Mouse (Mus musculus): ENCODE measurements around the gene Atxn10. TPM values are rescaled to one million over a fixed set of nuclear protein-coding genes. Genes with fewer than 3 reads are reported as not detected.
A peak's percentile ranks its signal among the peaks of the same experiment; 100 is the strongest.

The Atxn10 gene
- polyA plus RNA-seq, 1 experiment: 66.8 TPM

DNA sequence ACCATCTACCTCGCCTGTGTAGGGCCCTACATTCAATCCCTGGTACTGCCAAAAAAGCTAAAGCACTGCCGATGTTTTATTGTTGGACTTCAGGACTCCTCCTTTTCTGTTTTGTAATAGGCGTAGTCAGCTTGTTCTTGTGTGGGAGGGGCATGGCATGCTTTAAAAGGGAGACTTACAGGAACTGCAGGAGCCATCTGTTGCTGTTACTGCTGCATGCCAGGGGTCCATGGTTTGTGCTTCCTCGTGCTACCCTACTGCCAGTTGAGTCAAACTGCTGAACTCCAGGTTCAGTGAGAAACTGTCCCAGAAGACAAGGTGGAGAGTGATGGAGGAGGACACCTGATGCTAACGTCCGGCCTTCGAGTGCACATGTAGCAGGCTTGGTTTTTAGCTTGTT is 65.9 kb downstream of the Atxn10 start:
- WGBS: 75% methylated on average over 7 of the region's 7 CpGs
- Histone ChIP-seq H3K4me3 (replicated peaks; ENCODE audit: control insufficient read depth, low read depth, low read length) (no peak overlapping the region), H3K27ac (ENCODE audit: control insufficient read depth, insufficient read depth, low read depth, low read length, poor library complexity) (no peak overlapping the region), H3K4me1 (ENCODE audit: control insufficient read depth, insufficient read depth, low read length) (no peaks in the 10 kb centered on the region; the same call in 1 of the 2 replicates)
- TF ChIP-seq CTCF (IDR thresholded peaks at IDR 0.05; ENCODE audit: control insufficient read depth, insufficient read depth, low read length) (no peak), POLR2A (IDR thresholded peaks at IDR 0.05; ENCODE audit: borderline replicate concordance, control insufficient read depth, low read depth, low read length) (no peak)

DNA sequence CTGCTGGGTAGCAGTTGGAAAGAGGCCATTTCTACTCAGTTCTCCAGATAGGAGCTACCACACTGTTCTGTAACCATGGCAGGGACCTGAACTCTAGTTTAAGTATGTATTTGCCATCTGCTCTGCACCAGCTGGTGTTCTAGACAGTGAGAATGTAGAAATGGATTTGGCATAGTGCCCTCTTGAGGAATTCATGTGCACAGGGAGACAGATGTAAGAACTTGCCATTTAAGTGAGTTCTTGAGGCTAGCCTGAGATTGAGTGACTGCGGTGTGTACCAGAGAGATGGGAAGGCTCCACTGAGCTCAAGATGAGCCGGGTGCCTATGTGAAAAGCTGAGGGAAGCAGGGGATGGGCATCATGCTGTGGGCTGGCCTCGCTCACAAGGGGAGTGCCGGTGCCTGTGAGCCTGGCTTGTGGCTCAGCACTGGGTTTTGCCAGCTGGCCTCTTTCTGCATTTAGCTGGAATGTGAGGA is 67.2 kb downstream of the Atxn10 start:
- WGBS: 85% methylated on average over 4 of the region's 4 CpGs
- TF ChIP-seq POLR2A (IDR thresholded peaks at IDR 0.05; ENCODE audit: borderline replicate concordance, control insufficient read depth, low read depth, low read length): no peak
- TF ChIP-seq CTCF (IDR thresholded peaks at IDR 0.05; ENCODE audit: control insufficient read depth, insufficient read depth, low read length): no peak

DNA sequence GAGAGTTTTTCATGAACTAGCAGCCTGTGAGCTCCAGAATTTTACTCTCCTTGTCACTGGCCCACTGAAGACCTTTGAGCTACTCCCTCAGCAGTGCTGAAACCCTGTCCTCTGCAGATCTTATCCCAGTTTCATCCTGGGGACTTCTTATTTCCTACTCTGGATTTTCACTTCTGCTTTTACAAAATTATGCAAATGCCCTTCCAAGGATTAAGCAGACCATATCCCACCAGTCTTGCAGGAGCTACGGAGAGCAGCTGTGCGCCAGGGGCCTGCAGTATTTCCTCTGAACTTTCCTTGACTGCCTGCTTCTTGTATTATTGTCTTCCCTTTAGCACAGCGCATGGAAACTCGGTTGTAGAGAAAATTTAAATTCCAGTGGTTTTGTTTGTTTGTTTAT is 68.7 kb downstream of the Atxn10 start:
- Histone ChIP-seq H3K4me1 (ENCODE audit: control insufficient read depth, insufficient read depth, low read length) (peaks cover 3% of the 10 kb centered on the region; the same call in 1 of the 2 replicates), H3K27ac (ENCODE audit: control insufficient read depth, insufficient read depth, low read depth, low read length, poor library complexity) (no peak overlapping the region)
- 61% methylated on average over 4 of the region's 4 CpGs for WGBS

More for the DNA sequence above, 67.2 kb downstream of the Atxn10 start:
- Histone ChIP-seq H3K4me3 (replicated peaks; ENCODE audit: control insufficient read depth, low read depth, low read length) (no peak overlapping the region), H3K27ac (ENCODE audit: control insufficient read depth, insufficient read depth, low read depth, low read length, poor library complexity) (no peak overlapping the region), H3K4me1 (ENCODE audit: control insufficient read depth, insufficient read depth, low read length) (no peaks in the 10 kb centered on the region; the same call in 1 of the 2 replicates)

GRCm38 (mm10) chr15:85405567-85405966 is 69.5 kb downstream of the Atxn10 start:
- Histone ChIP-seq H3K4me1 (ENCODE audit: control insufficient read depth, insufficient read depth, low read length) (peaks cover 3% of the 10 kb centered on the region; the same call in 1 of the 2 replicates), H3K27ac (ENCODE audit: control insufficient read depth, insufficient read depth, low read depth, low read length, poor library complexity) (no peak overlapping the region), H3K4me3 (replicated peaks; ENCODE audit: control insufficient read depth, low read depth, low read length) (no peak overlapping the region)
- TF ChIP-seq POLR2A (IDR thresholded peaks at IDR 0.05; ENCODE audit: borderline replicate concordance, control insufficient read depth, low read depth, low read length) (no peak), CTCF (IDR thresholded peaks at IDR 0.05; ENCODE audit: control insufficient read depth, insufficient read depth, low read length) (no peak)
- WGBS: 73% methylated on average over 3 of the region's 3 CpGs

More for the DNA sequence above, 68.7 kb downstream of the Atxn10 start:
- TF ChIP-seq POLR2A (IDR thresholded peaks at IDR 0.05; ENCODE audit: borderline replicate concordance, control insufficient read depth, low read depth, low read length): no peak
- no peak for TF ChIP-seq CTCF (IDR thresholded peaks at IDR 0.05; ENCODE audit: control insufficient read depth, insufficient read depth, low read length)
- H3K4me3 ChIP-seq (replicated peaks; ENCODE audit: control insufficient read depth, low read depth, low read length): no peak overlapping the region

DNA sequence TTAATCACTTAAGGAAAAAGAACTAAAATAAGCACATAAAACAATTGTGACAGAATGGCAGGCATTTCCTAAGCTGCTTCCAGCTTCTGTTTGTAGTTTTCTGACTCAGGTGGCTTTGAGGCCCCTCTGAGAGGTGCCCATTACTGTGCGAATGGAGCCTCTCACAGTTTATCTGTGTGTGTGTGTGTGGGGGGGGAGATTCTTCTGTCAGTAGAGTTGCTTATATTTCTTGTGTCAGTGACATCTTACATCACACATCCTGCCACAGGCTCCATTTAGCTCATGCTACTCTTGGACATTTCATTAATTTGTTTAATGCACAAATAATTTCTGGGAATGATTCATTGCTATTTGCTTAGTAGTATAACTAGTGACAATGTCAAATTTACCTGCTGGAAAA is 70.8 kb downstream of the Atxn10 start:
- H3K27ac ChIP-seq (ENCODE audit: control insufficient read depth, insufficient read depth, low read depth, low read length, poor library complexity): no peak overlapping the region
- TF ChIP-seq POLR2A (IDR thresholded peaks at IDR 0.05; ENCODE audit: borderline replicate concordance, control insufficient read depth, low read depth, low read length): no peak
- TF ChIP-seq CTCF (IDR thresholded peaks at IDR 0.05; ENCODE audit: control insufficient read depth, insufficient read depth, low read length): no peak
- H3K4me3 ChIP-seq (replicated peaks; ENCODE audit: control insufficient read depth, low read depth, low read length): no peak overlapping the region
- peaks cover 3% of the 10 kb centered on the region; the same call in 1 of the 2 replicates for H3K4me1 ChIP-seq (ENCODE audit: control insufficient read depth, insufficient read depth, low read length)
- 59% methylated on average over 1 of the region's 1 CpGs for WGBS

DNA sequence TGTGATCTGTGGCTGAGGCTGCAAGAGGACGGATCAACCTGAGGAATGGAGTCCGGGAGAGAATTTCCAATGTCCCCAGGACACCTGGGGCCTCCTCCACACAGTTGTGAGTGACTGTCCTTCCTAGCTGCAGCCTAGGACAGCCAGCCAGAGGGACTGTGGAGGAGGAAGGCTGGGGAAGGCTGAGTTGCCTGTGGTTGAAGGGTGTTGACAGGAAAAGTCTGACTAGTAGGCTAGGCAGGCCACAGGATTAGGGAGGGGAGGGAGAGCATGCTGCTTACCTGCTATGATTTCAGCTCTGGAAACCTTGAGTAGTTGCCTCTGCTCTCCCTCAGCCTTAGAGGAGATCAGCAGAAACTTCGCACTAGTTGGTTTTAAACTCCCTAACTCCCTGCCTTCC is 71.3 kb downstream of the Atxn10 start:
- no peak overlapping the region for H3K4me3 ChIP-seq (replicated peaks; ENCODE audit: control insufficient read depth, low read depth, low read length)
- H3K27ac ChIP-seq (ENCODE audit: control insufficient read depth, insufficient read depth, low read depth, low read length, poor library complexity): no peak overlapping the region
- H3K4me1 ChIP-seq (ENCODE audit: control insufficient read depth, insufficient read depth, low read length): peaks cover 3% of the 10 kb centered on the region; the same call in 1 of the 2 replicates
- WGBS: 75% methylated on average over 3 of the region's 3 CpGs
- no peak for TF ChIP-seq CTCF (IDR thresholded peaks at IDR 0.05; ENCODE audit: control insufficient read depth, insufficient read depth, low read length)
- TF ChIP-seq POLR2A (IDR thresholded peaks at IDR 0.05; ENCODE audit: borderline replicate concordance, control insufficient read depth, low read depth, low read length): no peak

DNA sequence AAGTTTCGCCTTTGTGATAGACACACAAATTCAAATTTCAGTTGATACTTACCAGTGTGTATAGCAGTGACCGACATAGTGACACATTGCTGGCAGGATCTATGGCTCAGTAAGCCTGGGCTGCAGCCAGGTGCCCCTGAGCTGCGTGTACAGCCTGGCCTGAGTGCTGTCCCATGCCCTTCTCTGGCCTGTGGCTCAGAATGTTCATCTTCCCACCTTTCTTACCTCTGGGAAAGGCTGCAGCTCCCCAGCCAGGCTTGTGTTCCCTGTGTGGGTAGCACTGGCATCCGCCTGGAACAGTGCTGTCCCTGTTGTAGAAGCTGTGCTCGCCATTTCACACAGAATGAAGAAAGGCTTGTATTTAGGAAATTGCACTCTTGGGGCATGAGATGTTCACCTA is 72.7 kb downstream of the Atxn10 start:
- no peak for TF ChIP-seq POLR2A (IDR thresholded peaks at IDR 0.05; ENCODE audit: borderline replicate concordance, control insufficient read depth, low read depth, low read length)
- no peak for TF ChIP-seq CTCF (IDR thresholded peaks at IDR 0.05; ENCODE audit: control insufficient read depth, insufficient read depth, low read length)
- no peak overlapping the region for H3K4me3 ChIP-seq (replicated peaks; ENCODE audit: control insufficient read depth, low read depth, low read length)
- peak overlapping the region; percentile 56 for H3K27ac ChIP-seq (ENCODE audit: control insufficient read depth, insufficient read depth, low read depth, low read length, poor library complexity)
- H3K4me1 ChIP-seq (ENCODE audit: control insufficient read depth, insufficient read depth, low read length): peaks cover 3% of the 10 kb centered on the region; the same call in 1 of the 2 replicates
- WGBS: 76% methylated on average over 5 of the region's 5 CpGs

DNA sequence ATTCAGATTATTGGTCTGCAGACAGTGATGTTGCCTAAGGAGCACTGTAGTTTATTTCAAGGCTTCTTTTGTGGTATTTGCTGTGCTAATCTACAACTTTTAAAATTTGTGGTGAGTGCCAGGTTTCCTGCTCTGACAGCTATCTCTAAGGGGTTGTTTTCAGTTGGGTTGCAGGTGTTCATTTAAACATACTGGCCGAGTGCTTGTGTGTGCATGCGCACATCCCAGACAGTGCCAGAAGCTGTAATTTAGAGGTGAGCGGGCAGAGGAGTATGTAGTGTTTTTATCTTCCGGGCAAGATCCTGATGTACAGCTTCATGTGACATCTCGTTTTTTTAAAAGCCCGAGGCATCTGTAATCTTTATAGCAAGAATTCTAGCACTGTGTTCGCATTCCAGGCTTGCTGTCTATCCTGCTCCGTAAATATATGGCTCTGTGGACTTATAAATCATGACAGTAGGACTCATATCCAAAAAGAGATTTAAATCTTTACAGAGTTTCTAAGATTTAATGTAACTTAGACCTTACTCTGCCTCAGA is 73.3 kb downstream of the Atxn10 start:
- Histone ChIP-seq H3K27ac (ENCODE audit: control insufficient read depth, insufficient read depth, low read depth, low read length, poor library complexity) (no peak overlapping the region; the same call in 1 of the 2 replicates), H3K4me1 (ENCODE audit: control insufficient read depth, insufficient read depth, low read length) (peaks cover 3% of the 10 kb centered on the region; the same call in 1 of the 2 replicates), H3K4me3 (replicated peaks; ENCODE audit: control insufficient read depth, low read depth, low read length) (no peak overlapping the region)
- 61% methylated on average over 8 of the region's 8 CpGs for WGBS
- TF ChIP-seq POLR2A (IDR thresholded peaks at IDR 0.05; ENCODE audit: borderline replicate concordance, control insufficient read depth, low read depth, low read length) (no peak), CTCF (IDR thresholded peaks at IDR 0.05; ENCODE audit: control insufficient read depth, insufficient read depth, low read length) (no peak)

Data from bone marrow, adult 2 months (tissue).